ENCODE assay signal across 8 mouse cellular contexts in the genomic region with DNA sequence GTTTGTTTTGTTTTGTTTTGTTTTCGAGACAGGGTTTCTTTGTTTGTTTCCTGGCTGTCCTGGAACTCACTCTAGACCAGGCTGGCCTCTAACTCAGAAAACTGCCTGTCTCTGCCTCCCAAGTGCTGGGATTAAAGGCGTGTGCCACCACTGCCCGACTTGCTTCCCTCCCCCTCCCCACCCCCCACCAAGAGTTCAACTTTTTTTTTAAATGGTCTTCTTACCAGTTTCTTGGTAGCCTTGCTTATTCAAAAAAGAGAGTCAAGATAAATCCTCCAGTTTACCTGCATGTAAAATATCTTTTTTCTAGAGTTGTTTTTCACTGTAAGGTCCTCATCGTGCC. TPM values are rescaled to one million over a fixed set of nuclear protein-coding genes. Genes with fewer than 3 reads are reported as not detected.
DNase-seq lines count a peak whose midpoint lies in the region; ATAC-seq and TF ChIP-seq lines count a peak whose summit lies in the region.

No protein-coding gene starts in this region.

- peak overlapping the region; percentile 81 for H3K4me3 ChIP-seq in lung, embryonic 16.5 days (ENCODE audit: low read length)
- peak overlapping the region; percentile 92 for H3K4me3 ChIP-seq in embryonic facial prominence, embryonic 15.5 days (replicated peaks)
- peak overlapping the region; percentile 84 for H3K4me3 ChIP-seq in limb, embryonic 11.5 days (ENCODE audit: low read depth, low read length)
- peak overlapping the region; percentile 92 for H3K4me3 ChIP-seq in small intestine, adult 2 months (ENCODE audit: low read depth, low read length)

- peaks cover 3% of the 10 kb centered on the region; the same call in 1 of the 2 replicates for H3K9me3 ChIP-seq in lung, embryonic 16.5 days (ENCODE audit: control insufficient read depth, low read length)
- H3K9me3 ChIP-seq in embryonic facial prominence, embryonic 15.5 days (replicated peaks) = peaks cover 7% of the 10 kb centered on the region; the same call in 1 of the 2 replicates
- H3K9me3 ChIP-seq in limb, embryonic 11.5 days (ENCODE audit: control insufficient read depth, low read length) = no peaks in the 10 kb centered on the region

- 13% methylated on average over 4 of the region's 4 CpGs for WGBS in lung, embryonic 16.5 days
- whole genome bisulfite sequencing in embryonic facial prominence, embryonic 15.5 days = 18% methylated on average over 4 of the region's 4 CpGs
- 26% methylated on average over 4 of the region's 4 CpGs for WGBS in limb, embryonic 11.5 days
- WGBS in small intestine, adult 2 months = 9% methylated on average over 4 of the region's 4 CpGs

- peaks cover 9% of the 10 kb centered on the region for H3K4me1 ChIP-seq in lung, embryonic 16.5 days (replicated peaks; ENCODE audit: control insufficient read depth, insufficient read depth, low read length)
- H3K4me1 ChIP-seq in embryonic facial prominence, embryonic 15.5 days = peaks cover 11% of the 10 kb centered on the region
- H3K4me1 ChIP-seq in limb, embryonic 11.5 days (ENCODE audit: control insufficient read depth, insufficient read depth, low read length) = peaks cover 5% of the 10 kb centered on the region
- peaks cover 6% of the 10 kb centered on the region; the same call in 1 of the 2 replicates for H3K4me1 ChIP-seq in small intestine, adult 2 months (ENCODE audit: control insufficient read depth, insufficient read depth, insufficient read length, low read length)

- intact Hi-C loops in left cerebral cortex, postnatal 14 days (cut with DNase I) = loop anchor here (10.0 kb wide), 1 partner anchor 86 kb away; no protein-coding TSS in a partner anchor

- no peaks in the 10 kb centered on the region for H3K27me3 ChIP-seq in lung, embryonic 16.5 days (ENCODE audit: control insufficient read depth, insufficient read depth, low read depth, low read length)
- H3K27me3 ChIP-seq in embryonic facial prominence, embryonic 15.5 days = no peaks in the 10 kb centered on the region
- H3K27me3 ChIP-seq in limb, embryonic 11.5 days (ENCODE audit: control insufficient read depth, insufficient read depth, low read length) = no peaks in the 10 kb centered on the region
- no peaks in the 10 kb centered on the region for H3K27me3 ChIP-seq in small intestine, adult 2 months (ENCODE audit: control insufficient read depth, insufficient read depth, low read length)

- TF ChIP-seq POLR2A in small intestine, adult 2 months (IDR thresholded peaks at IDR 0.05; ENCODE audit: low read depth, low read length) = no peak

- H3K9ac ChIP-seq in lung, embryonic 16.5 days (ENCODE audit: low read length) = peak overlapping the region; percentile 84
- H3K9ac ChIP-seq in embryonic facial prominence, embryonic 15.5 days = no peak overlapping the region
- no peak overlapping the region for H3K9ac ChIP-seq in limb, embryonic 11.5 days (ENCODE audit: low read length)

- TF ChIP-seq CTCF in small intestine, adult 2 months (IDR thresholded peaks at IDR 0.05; ENCODE audit: extremely low read depth, insufficient read length, insufficient replicate concordance, low read depth, low read length) = no peak

- ATAC-seq in lung, embryonic 16.5 days (ENCODE audit: low read depth) = peak; percentile 67
- ATAC-seq in embryonic facial prominence, embryonic 15.5 days (ENCODE audit: insufficient number of reproducible peaks, low FRiP score, low TSS enrichment, low read depth) = no peak
- peak; percentile 73 for ATAC-seq in limb, embryonic 11.5 days (ENCODE audit: insufficient number of reproducible peaks, low FRiP score, low TSS enrichment, low read depth)
- ATAC-seq in cerebellum, adult (ENCODE audit: insufficient number of reproducible peaks, low FRiP score, low TSS enrichment) = no peak

- H3K36me3 ChIP-seq in lung, embryonic 16.5 days (ENCODE audit: control insufficient read depth, insufficient read depth, low read length) = peaks cover 28% of the 10 kb centered on the region
- H3K36me3 ChIP-seq in embryonic facial prominence, embryonic 15.5 days = peaks cover 34% of the 10 kb centered on the region
- peaks cover 24% of the 10 kb centered on the region for H3K36me3 ChIP-seq in limb, embryonic 11.5 days (ENCODE audit: control insufficient read depth, insufficient read depth, low read length)
- peaks cover 17% of the 10 kb centered on the region for H3K36me3 ChIP-seq in small intestine, adult 2 months (ENCODE audit: control insufficient read depth, insufficient read depth, low read length)

- H3K27ac ChIP-seq in lung, embryonic 16.5 days (ENCODE audit: low read length) = no peak overlapping the region
- H3K27ac ChIP-seq in embryonic facial prominence, embryonic 15.5 days (replicated peaks) = no peak overlapping the region
- no peak overlapping the region for H3K27ac ChIP-seq in limb, embryonic 11.5 days (replicated peaks; ENCODE audit: low read depth, low read length)
- H3K27ac ChIP-seq in small intestine, adult 2 months (ENCODE audit: insufficient read depth, low read depth, low read length) = no peak overlapping the region

- DNase-seq in lung, adult 18-20 months = no peak
- no peak for DNase-seq in limb, embryonic 11.5 days (ENCODE audit: low spot score)
- DNase-seq in left cerebral cortex, postnatal 14 days (ENCODE audit: low spot score in 2 of 2) = no peak
- no peak for DNase-seq in urinary bladder, adult 18-20 months (ENCODE audit: low spot score in 2 of 2)

- H3K4me2 ChIP-seq in lung, embryonic 16.5 days (ENCODE audit: low read depth, low read length) = peak overlapping the region; percentile 43
- H3K4me2 ChIP-seq in embryonic facial prominence, embryonic 15.5 days (replicated peaks) = peak overlapping the region; percentile 87
- no peak overlapping the region for H3K4me2 ChIP-seq in limb, embryonic 11.5 days (ENCODE audit: low read depth, severe bottlenecking)

RNA-seq across cellular contexts. Expression of gene Thoc3, which starts 0.3 kb away (rescaled TPM):
- 98.2 and 101 TPM in 2 replicates for polyA plus RNA-seq in lung, embryonic 16.5 days (2015; fragmentation: Nextera tagmentation; extraction: Ambion mirVana)
- 99.8 and 112 TPM in 2 replicates for polyA plus RNA-seq in embryonic facial prominence, embryonic 15.5 days (2015; fragmentation: Nextera tagmentation; extraction: Ambion mirVana)
- polyA plus RNA-seq in limb, embryonic 11.5 days (2014; fragmentation: Nextera tagmentation; extraction: Ambion mirVana) = 175 and 176 TPM in 2 replicates
- 23.9 and 29.7 TPM in 2 replicates for polyA plus RNA-seq in small intestine, adult 2 months (2012; rRNA removed)
- 10 to 100 TPM; 39.5 to 41.1 TPM for total RNA-seq in left cerebral cortex, postnatal 14 days (2021)

RNA-seq across cellular contexts. Expression of gene Simc1, which starts 34.6 kb away (rescaled TPM):
- 7.3 and 8.3 TPM in 2 replicates for polyA plus RNA-seq in lung, embryonic 16.5 days (2015; fragmentation: Nextera tagmentation; extraction: Ambion mirVana)
- polyA plus RNA-seq in embryonic facial prominence, embryonic 15.5 days (2015; fragmentation: Nextera tagmentation; extraction: Ambion mirVana) = 13.7 and 14.1 TPM in 2 replicates
- polyA plus RNA-seq in limb, embryonic 11.5 days (2014; fragmentation: Nextera tagmentation; extraction: Ambion mirVana) = 23.3 and 24.4 TPM in 2 replicates
- polyA plus RNA-seq in small intestine, adult 2 months (2012; rRNA removed) = 2.1 and 4.0 TPM in 2 replicates
- 10 to 100 TPM; 13.6 to 14.8 TPM for total RNA-seq in left cerebral cortex, postnatal 14 days (2021)

Comparison
In these comparisons a context has a peak if more than half of its experiments do, and no peak if none do; other contexts are left out.
1. ATAC-seq: peak in lung, embryonic 16.5 days (single experiment) and limb, embryonic 11.5 days (single experiment); none in embryonic facial prominence, embryonic 15.5 days (single experiment) and cerebellum, adult (single experiment).
2. Peak in every context shown above with its lines, with median percentiles within 50 percentile points of each other: H3K4me3 ChIP-seq.